Mouse (Mus musculus): ENCODE results near the gene Ccl4.

GRCm38 (mm10) chr11:83619037-83619436 lies 43.3 kb upstream of the Ccl4 start:
- TF ChIP-seq EP300 (IDR thresholded peaks at IDR 0.05; ENCODE audit: insufficient read depth, low read depth, low read length) (no peak), CTCF (IDR thresholded peaks at IDR 0.05; ENCODE audit: low read depth, low read length) (no peak)
